Mouse (Mus musculus): ENCODE measurements around the gene Kcnk5. TPM values are rescaled to one million over a fixed set of nuclear protein-coding genes. Genes with fewer than 3 reads are reported as not detected.

Kcnk5 gene
- polyA plus RNA-seq, 1 experiment from 2014 or later: 12.0 TPM

DNA sequence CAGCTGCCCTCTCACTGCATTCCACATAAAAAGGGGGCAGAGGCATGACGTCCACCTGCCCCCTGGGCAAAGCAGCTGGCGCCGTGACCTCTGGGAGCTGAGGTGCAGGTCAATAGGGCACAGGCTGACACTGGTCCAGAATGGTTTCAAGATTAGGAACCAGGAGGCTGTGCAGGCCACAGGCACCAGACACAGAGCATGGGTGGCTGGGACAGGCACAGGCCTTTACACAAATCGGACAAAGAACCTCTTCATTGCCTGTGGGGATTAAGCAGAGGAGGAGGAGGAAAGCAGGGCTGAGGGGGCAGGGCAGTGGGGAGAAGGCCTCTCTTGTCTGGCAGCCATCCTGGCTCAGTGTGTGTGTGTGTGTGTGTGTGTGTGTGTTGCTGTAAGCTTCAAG is 37.5 kb downstream of the Kcnk5 start:
- Histone ChIP-seq H3K27ac (no peak overlapping the region), H3K4me2 (ENCODE audit: low read length) (no peak overlapping the region), H3K9me3 (replicated peaks; ENCODE audit: low read length) (no peaks in the 10 kb centered on the region), H3K4me3 (replicated peaks; ENCODE audit: low read depth, low read length) (no peak overlapping the region), H3K36me3 (ENCODE audit: insufficient read depth, low read length) (peaks cover 20% of the 10 kb centered on the region), H3K27me3 (ENCODE audit: insufficient read depth, low read length) (no peaks in the 10 kb centered on the region), H3K9ac (ENCODE audit: low read depth, low read length) (no peak overlapping the region), H3K4me1 (replicated peaks; ENCODE audit: insufficient read depth, low read length) (peaks cover 12% of the 10 kb centered on the region)
- ATAC-seq (replicated peaks; ENCODE audit: low FRiP score, low read depth) (no peak), DNase-seq (ENCODE audit: low spot score) (no peak)
- no peak for TF ChIP-seq CTCF (IDR thresholded peaks at IDR 0.05; ENCODE audit: low read depth)
- WGBS: 64% methylated on average over 4 of the region's 4 CpGs

DNA sequence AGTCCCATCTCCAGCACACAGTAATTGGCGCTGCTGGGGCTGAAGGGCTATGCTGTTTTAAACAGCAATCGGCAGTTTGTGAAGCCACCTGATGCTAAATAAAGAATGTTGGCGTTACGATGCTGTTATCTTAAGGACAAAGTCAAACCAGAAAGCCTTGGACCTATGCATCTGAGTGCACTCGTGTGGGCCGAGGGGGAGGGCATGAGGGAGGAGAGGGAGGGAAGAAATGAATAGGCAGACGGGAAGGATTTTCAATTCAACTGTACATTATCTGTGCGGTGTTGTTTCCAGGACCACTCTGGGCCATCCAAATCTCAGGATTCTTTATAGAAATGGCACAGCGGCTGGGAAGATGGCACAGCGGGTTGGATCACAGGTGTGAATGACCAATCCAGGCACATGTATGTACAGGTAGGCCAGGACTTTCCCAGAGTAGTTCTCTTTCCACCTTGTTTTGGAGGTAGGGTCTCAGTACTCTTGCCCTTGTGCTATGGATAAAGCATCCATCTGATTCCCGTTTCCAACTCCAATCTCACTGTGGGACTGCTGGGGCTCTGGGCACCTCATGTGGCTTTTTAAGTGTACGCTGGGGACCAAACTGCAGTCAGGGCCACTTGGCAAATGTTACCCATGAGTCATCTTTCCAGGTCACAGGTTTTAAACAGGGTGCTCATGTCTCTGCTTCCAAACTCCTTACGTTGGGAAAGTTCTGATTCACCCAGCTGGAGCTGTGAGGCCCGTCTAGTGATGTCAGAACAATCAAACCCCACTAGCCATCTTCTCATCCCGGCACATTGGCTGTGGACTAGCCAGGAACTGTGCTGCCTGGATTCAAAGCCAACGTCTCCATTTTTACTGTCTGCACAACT is 42.9 kb downstream of the Kcnk5 start, which contains the start of gene Saysd1:
Saysd1 (minus strand) TSS at position 51 of the 872 bp plus-strand sequence.
- WGBS: 73% methylated on average over 16 of the region's 16 CpGs
- ATAC-seq (replicated peaks; ENCODE audit: low FRiP score, low read depth) (no peak), DNase-seq (ENCODE audit: low spot score) (no peak)
- H3K4me2 ChIP-seq (ENCODE audit: low read length): no peak within 1 kb of the TSS
- no peak within 1 kb of the TSS for H3K4me3 ChIP-seq (replicated peaks; ENCODE audit: low read depth, low read length)
- H3K27ac ChIP-seq: no peak within 1 kb of the TSS
- no peak for TF ChIP-seq CTCF (IDR thresholded peaks at IDR 0.05; ENCODE audit: low read depth)
- H3K4me1 ChIP-seq (replicated peaks; ENCODE audit: insufficient read depth, low read length): no peaks in the 10 kb centered on the region
- H3K9me3 ChIP-seq (replicated peaks; ENCODE audit: low read length): no peaks in the 10 kb centered on the region
- H3K27me3 ChIP-seq (ENCODE audit: insufficient read depth, low read length): no peaks in the 10 kb centered on the region
- no peak within 1 kb of the TSS for H3K9ac ChIP-seq (ENCODE audit: low read depth, low read length)
- H3K36me3 ChIP-seq (ENCODE audit: insufficient read depth, low read length): peaks cover 16% of the 10 kb centered on the region

DNA sequence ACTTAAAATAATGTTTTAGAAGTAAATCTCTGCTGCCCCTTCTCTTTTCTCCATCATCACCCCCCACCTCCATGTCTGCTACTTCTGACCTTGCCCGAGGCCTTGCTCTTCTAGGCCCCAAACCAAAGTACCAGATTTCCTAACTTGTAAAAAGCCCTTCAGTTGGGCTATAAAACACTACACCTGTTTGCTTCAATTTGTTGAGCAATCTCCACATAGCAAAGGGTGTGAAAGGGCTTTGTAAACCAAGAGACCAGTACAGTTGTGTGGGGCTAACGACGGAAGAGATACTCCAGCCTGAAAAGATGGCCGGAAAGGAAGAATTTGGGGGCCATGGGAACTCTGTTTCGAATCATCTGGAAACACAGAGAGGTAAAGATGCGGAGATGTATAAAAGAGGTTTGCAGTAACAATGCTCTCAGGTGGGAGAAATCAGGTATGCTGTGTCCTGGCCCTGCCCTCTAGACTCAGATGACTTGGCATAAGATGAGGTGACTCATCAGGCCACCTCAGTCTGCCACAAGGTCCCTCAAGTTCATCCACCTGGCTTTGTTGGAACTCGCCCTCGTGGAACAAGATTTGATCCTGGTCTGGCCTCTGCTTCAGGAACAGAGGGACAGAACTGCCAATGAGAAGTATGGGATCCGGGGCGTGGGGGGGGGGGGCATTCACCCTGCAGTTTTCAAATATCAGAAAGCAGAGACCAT is 46.5 kb downstream of the Kcnk5 start:
- Histone ChIP-seq H3K27ac (no peak overlapping the region), H3K36me3 (ENCODE audit: insufficient read depth, low read length) (no peaks in the 10 kb centered on the region), H3K4me2 (ENCODE audit: low read length) (no peak overlapping the region), H3K4me3 (replicated peaks; ENCODE audit: low read depth, low read length) (no peak overlapping the region), H3K4me1 (replicated peaks; ENCODE audit: insufficient read depth, low read length) (no peaks in the 10 kb centered on the region), H3K27me3 (ENCODE audit: insufficient read depth, low read length) (no peaks in the 10 kb centered on the region), H3K9me3 (replicated peaks; ENCODE audit: low read length) (no peaks in the 10 kb centered on the region), H3K9ac (ENCODE audit: low read depth, low read length) (no peak overlapping the region)
- DNase-seq (ENCODE audit: low spot score): no peak
- peak; percentile 51; the same call in 1 of the 2 replicates for ATAC-seq (replicated peaks; ENCODE audit: low FRiP score, low read depth)
- 80% methylated on average over 10 of the region's 10 CpGs for WGBS
- no peak for TF ChIP-seq CTCF (IDR thresholded peaks at IDR 0.05; ENCODE audit: low read depth)

DNA sequence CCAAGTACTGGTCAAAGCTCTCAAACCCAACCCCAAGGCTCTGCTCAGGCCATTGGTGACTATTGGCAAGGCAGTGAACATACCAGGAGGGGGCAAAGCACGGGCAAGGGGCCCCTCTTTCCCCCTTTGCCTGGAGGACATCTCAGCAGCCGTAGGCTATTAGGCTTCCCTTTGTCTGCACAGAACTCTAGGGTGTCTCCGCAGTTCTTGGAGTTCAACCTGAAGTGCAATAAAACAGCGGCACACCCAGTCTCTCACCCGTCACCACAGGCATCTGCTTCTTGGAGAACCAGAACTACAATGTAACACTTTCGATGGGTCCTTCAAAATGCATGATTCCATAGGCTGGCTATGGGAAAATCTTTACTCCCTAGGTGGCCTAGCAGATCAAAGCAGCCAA is 53.4 kb downstream of the Kcnk5 start:
- DNase-seq (ENCODE audit: low spot score) (no peak), ATAC-seq (replicated peaks; ENCODE audit: low FRiP score, low read depth) (no peak)
- TF ChIP-seq CTCF (IDR thresholded peaks at IDR 0.05; ENCODE audit: low read depth): no peak
- Histone ChIP-seq H3K4me2 (ENCODE audit: low read length) (no peak overlapping the region), H3K4me1 (replicated peaks; ENCODE audit: insufficient read depth, low read length) (no peaks in the 10 kb centered on the region), H3K27ac (no peak overlapping the region), H3K27me3 (ENCODE audit: insufficient read depth, low read length) (no peaks in the 10 kb centered on the region), H3K9ac (ENCODE audit: low read depth, low read length) (no peak overlapping the region), H3K9me3 (replicated peaks; ENCODE audit: low read length) (no peaks in the 10 kb centered on the region), H3K4me3 (replicated peaks; ENCODE audit: low read depth, low read length) (no peak overlapping the region), H3K36me3 (ENCODE audit: insufficient read depth, low read length) (no peaks in the 10 kb centered on the region)
- WGBS: 80% methylated on average over 6 of the region's 6 CpGs

DNA sequence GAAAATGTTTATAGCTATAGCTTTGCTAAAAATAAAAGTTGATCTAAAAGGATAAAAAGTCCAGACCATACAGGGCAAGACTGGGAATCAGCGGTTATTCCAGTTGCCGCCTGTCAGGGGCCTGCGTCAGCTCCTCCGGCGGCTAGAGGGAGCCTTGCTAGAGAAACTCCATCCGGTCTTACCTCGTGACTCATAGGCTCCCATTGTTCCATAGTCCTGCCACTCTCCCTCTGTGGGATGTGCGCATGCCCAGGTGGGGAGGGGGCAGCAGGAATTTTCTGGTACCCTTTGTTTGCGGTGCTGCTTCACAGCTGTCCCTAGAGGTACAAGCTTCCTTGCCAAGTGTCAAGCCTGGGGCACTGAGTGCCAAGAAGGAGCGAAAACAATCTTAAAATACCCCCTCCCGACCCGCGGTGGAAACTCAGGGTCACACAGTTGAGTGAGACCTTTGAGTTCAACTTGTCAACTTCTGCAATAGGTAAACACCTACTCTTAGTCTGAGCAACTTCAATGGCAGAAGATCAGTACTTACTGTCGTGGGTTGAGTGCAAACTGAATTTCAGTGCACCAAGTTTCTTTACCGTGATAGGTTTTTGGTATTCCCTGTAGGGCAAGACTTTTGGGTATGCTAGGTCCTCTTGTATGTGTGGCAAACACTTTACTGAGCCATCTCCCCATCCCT is 54.1 kb downstream of the Kcnk5 start:
- Histone ChIP-seq H3K9me3 (replicated peaks; ENCODE audit: low read length) (no peaks in the 10 kb centered on the region), H3K27me3 (ENCODE audit: insufficient read depth, low read length) (no peaks in the 10 kb centered on the region), H3K4me3 (replicated peaks; ENCODE audit: low read depth, low read length) (no peak overlapping the region), H3K9ac (ENCODE audit: low read depth, low read length) (no peak overlapping the region), H3K36me3 (ENCODE audit: insufficient read depth, low read length) (no peaks in the 10 kb centered on the region), H3K4me2 (ENCODE audit: low read length) (no peak overlapping the region), H3K27ac (no peak overlapping the region), H3K4me1 (replicated peaks; ENCODE audit: insufficient read depth, low read length) (no peaks in the 10 kb centered on the region)
- 81% methylated on average over 15 of the region's 15 CpGs for WGBS
- no peak for TF ChIP-seq CTCF (IDR thresholded peaks at IDR 0.05; ENCODE audit: low read depth)
- DNase-seq (ENCODE audit: low spot score): no peak
- ATAC-seq (replicated peaks; ENCODE audit: low FRiP score, low read depth): no peak

DNA sequence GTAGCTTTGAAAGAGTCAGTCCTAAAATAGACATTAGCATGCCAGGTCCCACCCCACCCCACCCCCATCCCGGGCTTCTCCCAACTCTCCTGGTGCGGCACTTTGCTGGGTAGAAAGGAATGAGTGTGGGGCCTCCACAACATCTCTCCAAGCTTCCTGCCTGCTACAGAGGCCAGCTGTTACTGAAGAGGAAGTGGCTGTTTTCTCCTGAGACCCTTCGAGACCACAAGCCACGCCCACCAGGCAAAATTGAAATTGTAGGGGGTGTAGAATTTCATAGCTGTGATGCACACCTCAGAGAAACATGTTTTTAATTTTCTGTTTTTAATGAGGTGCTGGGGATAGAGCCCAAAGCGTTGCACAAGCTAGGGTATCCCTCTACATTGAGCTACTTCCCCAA is 60.7 kb downstream of the Kcnk5 start:
- DNase-seq (ENCODE audit: low spot score): peak; percentile 57
- Histone ChIP-seq H3K27ac (no peak overlapping the region), H3K9ac (ENCODE audit: low read depth, low read length) (no peak overlapping the region), H3K27me3 (ENCODE audit: insufficient read depth, low read length) (no peaks in the 10 kb centered on the region), H3K9me3 (replicated peaks; ENCODE audit: low read length) (no peaks in the 10 kb centered on the region), H3K4me1 (replicated peaks; ENCODE audit: insufficient read depth, low read length) (peaks cover 7% of the 10 kb centered on the region; the same call in 1 of the 2 replicates), H3K4me2 (ENCODE audit: low read length) (no peak overlapping the region), H3K4me3 (replicated peaks; ENCODE audit: low read depth, low read length) (no peak overlapping the region), H3K36me3 (ENCODE audit: insufficient read depth, low read length) (no peaks in the 10 kb centered on the region)
- WGBS: 61% methylated on average over 5 of the region's 5 CpGs
- ATAC-seq (replicated peaks; ENCODE audit: low FRiP score, low read depth): no peak
- TF ChIP-seq CTCF (IDR thresholded peaks at IDR 0.05; ENCODE audit: low read depth): no peak
